Mouse (Mus musculus) layer of hippocampus, postnatal 25 days (tissue): ENCODE data around the gene Fgd4. TPM values are rescaled to one million over a fixed set of nuclear protein-coding genes. Genes with fewer than 3 reads are reported as not detected.
"Not testable (repeated sequence)": the region's sequence is repeated elsewhere in the genome, so short reads cannot be mapped to it uniquely, and the experiment has no call there.

Source experiments
- DNase-seq, 2 experiments: peaks; one replicate each; pipeline ENCODE4 v3.0.0; 2022; ENCODE audit warnings: mixed read lengths in 2 of 2, low spot score in 1 of 2; ENCODE audit errors: extremely low spot score in 1 of 2
- total RNA-seq, 2 experiments: library from RNA; stranded (reverse); gene quantifications; 2 replicates each; pipeline ENCODE4 v1.2.3; 2021

The Fgd4 gene
- total RNA-seq, 2 experiments from 2014 or later, result 48.0 to 53.3 TPM

DNA sequence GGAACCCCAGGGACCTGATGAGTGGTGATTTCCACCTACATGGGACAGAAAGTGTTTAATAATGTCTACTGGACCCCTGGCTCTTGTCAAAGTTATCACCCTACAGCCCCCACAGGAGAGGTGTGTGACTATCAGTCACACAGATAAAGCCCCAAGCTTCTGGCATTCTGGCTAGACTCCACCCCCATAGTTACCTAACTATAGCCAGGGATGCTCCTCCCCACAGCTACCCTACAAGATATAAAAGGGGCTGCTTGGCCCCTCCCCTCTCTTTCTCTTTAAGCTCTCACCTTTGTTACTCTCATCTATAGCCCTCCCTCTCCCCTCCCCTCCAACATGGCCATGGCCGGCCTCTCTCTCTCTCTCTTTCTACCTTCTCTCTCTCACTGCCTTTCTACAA, 53.7 kb downstream of the Fgd4 start:
- no peak for DNase-seq

DNA sequence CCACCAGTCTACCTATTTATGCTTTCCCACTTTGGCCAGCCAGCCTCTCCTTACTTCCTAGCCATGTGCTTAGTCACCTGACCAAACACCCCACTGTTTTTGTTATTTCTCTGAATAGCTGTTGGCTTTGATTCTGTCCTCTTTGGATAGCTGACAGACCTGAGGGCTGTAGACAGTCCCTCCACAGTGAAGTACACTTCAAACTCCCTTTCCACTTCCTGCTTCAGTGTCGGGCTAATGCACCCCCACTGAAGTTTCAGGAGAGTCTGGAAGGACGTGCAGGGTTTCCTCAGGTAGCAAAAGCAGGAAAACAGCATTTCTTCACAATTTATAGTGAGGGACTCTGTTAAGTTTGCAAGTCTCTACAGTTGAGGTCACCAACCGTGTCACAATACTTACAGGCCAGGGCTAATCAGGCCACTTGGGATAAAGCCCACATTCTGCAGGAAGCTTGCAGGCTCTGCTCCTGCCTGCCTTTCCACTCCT, 57.4 kb downstream of the Fgd4 start:
- no peak for DNase-seq

DNA sequence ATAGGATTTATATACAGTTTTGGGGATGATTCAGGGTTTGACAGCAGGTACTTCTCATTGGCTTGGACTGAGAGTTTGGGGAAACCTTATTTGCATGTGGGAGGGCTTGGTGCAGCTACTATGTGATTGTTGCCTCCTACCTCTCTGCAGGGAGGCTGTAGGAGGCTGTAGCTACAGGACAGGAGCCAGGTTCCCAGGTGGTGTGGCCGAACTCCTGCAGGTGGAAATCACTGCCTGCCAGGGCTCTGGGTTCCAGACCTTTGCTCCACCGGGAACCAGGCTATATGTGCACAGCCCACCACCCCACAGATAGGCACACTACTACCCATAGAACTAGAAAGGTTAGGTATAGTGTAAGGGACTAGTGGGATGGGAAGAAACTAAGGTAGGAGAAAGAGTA, 61.0 kb downstream of the Fgd4 start:
- not testable (repeated sequence) for DNase-seq

DNA sequence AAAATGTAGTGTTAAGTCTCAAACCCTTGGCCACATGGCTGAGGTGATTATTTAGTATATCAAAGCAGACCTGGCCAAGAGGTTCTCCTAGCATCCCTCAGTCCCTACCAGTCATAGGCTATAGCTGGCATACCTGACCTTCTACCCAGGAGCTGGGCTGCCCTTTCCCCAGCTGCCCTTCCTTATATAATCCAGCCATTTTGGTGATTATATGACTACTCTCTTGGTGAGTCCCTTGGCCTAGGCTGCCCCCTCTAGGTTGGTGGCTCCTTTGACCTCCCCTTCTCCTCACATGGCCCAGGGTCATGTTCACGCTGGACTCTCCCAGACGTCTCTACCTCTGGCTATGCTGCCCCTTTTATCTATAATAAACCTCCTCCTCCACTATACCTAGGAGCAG, 65.1 kb downstream of the Fgd4 start:
- DNase-seq, result no peak

DNA sequence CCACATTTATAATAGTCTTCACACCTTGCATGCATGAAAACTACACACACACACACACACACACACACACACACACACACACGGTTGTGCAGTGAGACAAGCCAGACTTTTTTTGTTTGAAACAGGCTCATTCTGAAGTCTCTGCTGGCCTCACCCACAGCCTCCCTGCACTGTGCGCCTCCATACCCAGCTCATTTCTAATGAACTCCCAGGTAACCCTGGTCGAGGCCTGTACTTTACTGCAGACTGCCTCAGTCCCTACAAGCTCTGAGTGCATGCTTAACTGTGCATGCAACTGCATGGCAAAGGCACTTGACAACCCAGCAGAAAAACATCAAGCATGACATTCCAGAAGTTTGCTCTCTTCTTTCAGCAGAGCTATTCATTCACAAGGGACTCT, 72.3 kb downstream of the Fgd4 start:
- no peak for DNase-seq

DNA sequence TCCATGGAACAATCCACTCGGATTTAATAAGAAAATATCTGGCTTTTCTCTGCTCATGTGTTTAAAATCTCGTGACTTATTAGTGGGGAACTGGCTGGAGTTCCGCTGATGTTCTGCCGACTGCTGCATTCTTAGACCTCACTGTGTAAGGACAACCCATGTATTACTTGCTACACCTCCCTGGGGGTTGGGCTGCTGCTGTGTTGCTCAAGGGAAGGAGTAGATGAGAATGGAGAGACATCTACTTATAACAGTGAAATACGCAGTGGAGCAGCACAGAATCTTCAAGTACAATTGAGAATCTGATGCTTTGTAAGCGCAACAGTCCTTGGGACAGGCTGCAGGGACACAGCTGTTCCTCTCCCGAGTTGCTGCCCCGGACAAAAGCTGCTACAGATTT, 73.1 kb downstream of the Fgd4 start:
- DNase-seq, result no peak

DNA sequence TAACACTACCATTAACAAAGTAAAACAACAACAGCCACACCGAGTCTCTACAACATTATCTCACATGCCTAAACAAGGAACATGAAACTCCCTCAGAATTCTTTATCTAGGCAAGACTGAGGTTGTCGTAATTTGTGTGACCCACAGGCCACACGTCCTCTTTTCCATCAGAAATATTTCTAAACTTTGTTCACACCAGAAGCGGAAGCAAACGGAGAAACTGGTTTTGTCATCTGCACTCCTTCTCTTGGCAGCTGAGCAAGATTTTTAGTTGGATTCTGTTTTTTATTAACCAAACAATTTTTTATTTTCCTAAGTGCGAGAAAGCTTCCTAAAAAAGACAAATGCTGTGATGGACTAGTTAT, 73.6 kb downstream of the Fgd4 start:
- DNase-seq, result no peak

DNA sequence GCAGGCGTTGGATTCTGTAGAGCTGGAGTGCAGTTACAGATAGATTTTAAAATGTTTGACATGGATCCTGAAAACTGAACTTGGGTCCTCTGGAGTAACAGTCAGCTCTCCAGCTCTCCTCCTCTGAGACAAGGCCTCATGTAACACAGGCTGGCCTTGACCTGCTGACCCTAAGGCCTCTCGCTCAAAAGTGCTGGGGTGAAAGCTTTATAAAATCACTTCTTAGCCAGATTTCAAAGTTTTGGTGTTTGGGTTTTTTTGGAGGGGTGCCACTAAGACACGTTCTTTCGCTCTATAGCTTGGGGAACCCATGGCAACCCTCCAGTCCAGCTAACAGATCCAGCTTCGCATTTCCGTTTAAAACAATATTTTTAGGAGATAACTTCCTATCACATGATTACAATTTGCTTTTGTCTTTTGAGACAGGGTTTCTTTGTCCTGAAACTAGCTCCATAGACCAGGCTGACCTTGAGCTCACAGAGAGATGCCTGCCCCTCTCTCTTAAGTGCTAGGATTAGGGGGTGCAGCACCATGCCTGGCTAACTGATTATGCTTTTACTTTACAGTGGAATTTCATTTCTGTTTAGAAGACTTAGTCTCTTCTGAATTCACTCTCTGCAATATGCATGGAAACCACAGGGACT, 74.1 kb downstream of the Fgd4 start:
- DNase-seq, result no peak

DNA sequence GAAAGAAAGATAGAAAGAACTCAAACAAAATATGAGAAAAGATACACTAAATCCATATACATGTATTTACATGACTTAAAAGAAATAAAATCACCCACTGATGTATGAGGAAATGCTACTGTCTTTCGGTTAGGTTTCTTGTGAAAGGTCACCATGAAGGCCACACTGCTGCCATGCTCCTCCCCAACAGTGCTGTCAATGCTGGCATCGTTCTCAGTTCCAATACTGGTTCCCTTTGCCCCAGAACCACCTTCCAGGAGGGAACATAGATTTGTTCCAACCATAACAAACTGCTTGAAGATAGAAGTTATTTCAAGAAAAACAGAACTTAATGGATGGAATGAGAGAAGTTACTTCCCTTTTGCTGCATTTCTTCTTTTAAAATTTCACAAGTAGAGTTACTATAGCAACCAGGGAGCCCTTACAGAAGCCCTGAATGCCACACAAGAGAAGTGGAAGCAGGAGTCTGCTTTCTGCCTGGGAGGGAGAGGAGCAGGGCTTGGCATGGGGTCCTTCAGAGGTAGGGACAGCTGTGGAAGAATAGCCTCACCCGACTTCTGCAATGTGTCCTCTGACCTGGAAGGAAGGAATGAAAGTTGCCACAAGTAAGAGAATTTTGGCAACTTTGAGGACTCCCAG, 75.0 kb downstream of the Fgd4 start:
- DNase-seq, result no peak

DNA sequence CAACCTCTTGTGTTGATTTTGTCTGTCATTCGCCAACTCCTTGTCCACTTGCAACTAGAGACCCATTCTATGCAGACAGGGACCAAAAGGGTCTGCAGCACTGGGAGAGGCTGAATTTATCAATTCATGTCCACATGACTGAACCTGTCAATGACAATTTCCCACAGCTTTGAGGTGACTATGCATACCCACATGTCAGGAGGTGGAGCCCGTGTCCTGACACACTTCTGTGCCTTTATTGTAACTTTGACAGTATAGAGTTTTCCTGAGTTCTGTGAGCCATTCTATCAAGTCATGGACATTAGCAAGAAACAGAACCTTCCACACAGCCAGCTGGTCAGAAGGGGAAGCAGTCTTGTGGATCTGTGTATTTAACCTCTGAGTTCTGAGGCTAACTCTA, 76.7 kb downstream of the Fgd4 start:
- DNase-seq, result no peak

DNA sequence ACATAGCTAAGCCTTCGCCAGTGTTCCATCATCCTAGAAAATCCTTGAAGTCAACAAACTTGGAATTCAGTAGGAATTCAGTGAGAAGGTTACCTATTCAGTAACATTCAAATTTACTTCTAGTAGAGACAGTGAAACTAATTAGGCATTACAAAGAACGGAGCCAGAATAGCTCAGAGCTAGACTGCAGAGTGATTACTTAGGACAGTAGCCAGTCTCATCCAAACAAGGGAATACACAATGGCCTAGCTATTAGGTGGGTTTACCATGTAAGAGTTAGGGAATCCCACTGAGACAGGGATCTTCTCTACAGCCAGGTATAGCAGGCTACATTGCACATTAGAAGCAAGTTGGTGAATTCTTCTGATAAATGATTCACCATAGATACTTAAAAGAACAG, 77.5 kb downstream of the Fgd4 start:
- DNase-seq, result not testable (repeated sequence)

DNA sequence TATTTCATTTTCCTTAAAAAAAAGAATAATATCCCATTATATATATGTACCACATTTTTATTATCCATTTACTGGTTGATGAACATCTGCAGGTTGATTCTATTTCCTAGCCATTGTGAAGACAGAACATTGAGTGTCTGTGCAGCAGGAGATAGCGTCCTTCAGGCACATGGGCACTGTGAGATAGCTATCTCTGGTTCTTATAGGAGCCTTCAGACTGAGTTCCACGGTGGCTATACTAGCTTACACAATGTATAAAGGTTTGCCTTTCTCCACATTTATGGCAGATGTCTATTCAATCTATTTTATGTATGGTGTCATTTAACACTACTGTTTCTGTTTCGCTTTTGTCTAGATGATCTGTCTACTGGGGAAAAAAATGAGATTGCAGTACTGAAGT, 98.9 kb downstream of the Fgd4 start:
- no peak for DNase-seq

DNA sequence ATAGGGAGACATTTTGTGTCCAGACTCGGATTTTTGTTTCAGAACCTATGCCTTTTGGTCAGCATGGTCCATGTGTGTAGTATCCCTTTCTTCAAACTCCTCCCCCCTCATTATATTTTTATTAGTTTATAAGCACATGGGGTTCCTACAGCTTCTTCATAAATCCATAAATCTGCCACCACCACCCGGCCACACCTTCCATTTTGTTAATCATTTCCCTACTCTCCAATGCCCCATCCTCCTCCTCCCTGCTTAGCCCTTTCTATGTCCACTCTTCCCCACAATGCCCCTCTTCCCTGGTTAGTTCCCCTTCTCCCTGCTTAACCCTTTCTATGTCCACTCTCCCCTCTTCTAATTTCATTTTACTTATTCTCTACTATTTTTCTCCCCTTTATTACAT, 99.4 kb downstream of the Fgd4 start:
- DNase-seq, result no peak

DNA sequence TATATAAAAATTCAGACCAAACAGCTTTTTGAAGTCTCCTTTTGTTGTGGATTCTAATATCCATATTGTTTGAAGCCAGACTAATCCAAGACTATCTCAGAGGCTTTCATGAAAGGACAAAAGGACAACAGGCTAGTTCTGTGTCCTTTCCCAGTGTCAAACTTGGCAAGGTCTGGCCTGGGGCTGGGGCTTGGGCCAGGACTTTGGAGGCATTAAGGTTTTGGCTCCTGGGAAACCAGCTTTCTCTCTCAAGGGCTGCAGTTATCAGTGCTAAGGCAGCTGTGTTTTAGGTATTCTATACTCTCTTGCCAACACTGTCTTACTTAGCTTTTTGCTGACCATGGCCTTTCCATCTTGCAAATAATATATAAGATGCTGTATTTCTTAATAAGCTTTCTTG, 101.6 kb downstream of the Fgd4 start:
- no peak for DNase-seq

DNA sequence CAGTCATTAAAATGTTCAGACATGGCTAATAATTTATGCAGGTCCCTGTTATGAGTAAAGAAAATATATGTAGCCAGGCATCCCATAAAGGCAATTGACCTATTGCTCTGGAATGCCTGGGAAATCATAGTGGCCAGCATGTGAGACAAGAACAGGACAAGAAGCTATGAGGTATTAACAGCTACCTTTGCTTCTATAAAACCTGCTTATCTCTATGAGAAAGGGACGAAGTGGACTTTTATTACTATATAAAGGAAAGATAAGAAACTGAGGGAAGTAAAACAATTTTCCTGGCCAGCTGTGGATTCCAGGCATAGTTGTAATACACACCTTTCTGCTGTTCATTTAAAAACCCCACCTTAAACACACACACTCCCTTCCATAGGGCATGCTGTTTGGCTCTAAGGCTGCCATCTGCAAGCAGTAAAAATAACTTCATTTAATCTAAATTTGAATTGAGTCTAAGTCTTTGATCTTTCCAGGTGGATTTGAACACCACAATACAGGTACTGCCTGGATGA, 114.8 kb downstream of the Fgd4 start:
- no peak for DNase-seq

DNA sequence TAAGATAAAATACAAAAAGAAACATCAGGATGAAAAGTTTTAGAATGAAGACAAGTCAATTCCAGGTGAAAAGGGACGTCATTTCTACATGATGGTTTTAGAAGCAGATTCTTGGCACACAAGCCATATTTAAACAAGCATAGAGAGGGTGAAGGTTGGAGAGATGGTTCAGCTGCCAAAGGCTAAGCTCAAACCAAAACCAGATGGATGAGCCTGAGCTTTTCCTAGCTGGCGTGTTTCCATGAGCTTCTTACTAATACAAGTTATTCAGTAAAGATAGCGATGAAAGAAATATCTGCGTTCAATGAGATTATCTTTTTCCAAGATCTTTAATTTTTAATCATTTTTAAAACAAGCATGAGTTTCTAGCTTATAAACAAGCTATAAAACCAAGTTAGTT, 115.7 kb downstream of the Fgd4 start:
- no peak for DNase-seq

DNA sequence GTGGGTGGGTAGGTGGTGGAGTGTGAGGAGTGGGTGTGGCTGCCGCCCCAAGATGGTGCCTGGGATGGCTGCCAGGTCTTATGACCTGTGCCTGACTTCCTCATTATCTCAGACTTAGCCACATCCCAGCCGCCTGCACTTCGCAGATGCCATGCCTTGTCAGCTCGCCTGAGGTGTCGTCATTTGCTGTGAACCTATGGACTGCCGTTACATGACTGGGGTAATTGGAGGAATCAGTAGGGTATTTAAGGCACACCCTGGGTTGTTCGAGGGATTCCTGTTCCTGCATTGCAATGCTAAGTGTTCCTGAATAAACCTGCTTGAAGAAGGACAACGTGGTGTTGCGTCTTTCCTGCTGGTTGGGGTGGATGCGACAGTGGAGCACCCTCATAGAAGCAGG, 126.9 kb downstream of the Fgd4 start:
- not testable (repeated sequence) for DNase-seq

DNA sequence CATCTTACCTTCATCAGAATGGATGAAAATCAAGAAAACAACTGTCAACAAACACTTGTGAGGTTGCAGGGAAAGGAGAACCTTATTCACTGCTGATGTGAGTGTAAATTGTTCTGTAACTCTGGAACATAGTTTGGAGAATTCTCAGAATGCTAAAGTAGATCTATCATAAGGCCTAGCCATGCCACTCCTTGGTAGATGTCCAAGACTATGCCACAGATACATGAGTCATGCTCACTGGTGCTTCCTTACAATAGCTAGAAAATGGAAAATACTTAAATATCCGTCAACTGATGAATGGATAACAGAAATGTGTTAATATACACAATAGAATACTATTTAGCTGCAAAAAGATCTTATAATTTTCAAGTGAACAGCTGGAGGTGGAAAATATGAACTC, 150.3 kb downstream of the Fgd4 start:
- no peak for DNase-seq

DNA sequence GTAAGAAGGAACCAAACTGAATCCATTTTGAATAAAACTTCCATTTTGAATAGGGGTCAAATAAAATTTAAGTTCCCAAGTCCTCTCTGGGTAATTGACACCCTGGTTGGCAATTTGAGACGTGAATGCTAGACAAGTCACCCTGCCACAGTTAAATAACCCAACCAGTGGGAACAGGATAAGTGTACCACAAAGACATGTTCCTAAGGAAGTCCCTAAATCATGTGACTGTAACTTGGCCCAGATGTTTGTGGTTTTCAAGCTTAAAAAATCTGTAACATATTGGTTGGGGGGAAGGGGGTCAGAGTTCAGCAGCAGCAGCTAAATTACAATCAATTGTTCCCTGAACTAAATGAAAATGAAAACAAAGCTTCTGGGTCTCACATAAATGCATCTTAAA, 161.9 kb downstream of the Fgd4 start:
- DNase-seq, result no peak

DNA sequence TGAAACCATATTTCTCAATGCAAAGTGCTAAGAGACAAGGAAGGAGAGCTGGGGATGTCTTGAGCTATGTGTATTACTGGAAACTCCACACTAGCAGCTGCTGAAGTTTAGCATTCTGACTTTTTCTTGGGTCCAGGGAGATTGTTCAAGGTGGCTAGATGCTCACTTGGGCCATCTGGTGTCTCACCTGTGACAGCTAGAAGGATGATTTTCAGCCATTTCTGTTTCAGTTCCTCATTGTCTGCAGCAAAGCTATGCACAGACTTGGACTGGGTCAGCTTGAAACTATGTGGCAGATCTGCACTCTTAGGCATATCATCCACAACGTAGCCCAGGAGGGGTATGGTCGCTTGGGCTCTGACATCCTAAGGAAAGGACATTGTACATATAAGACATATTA, 177.9 kb downstream of the Fgd4 start:
- DNase-seq, result no peak

DNA sequence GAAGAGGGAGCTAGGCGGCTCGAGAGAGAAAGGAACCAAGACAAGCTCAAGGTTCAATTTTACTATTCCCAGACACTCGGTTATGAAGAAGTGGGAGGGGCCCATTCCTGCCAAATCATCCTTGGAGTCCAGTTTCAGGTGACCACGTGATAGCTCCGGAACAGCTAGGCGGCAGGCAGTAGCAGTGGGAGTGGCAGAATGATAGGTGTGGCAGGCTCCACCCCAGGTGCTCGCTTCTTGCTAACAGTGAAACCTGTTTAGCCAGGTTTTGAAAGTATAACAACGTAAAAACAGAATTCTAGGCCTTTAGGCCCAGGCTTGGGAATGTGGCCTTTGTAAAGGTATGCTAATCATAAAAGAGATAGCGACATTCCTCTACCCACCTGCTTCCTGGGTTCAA, 233.1 kb downstream of the Fgd4 start:
- not testable (repeated sequence) for DNase-seq
